Mouse (Mus musculus) G1E (cell line): ENCODE measurements around the gene Siae.

Experiments
- CTCF ChIP-seq: IDR thresholded peaks from 2 replicates; pipeline ENCODE4 v1.5.1; 2012; ENCODE audit warnings: low read depth, low read length, inconsistent platforms, mixed read lengths
- GATA1 ChIP-seq: IDR thresholded peaks from 2 replicates; pipeline ENCODE4 v1.6.1; 2012; ENCODE audit warnings: borderline replicate concordance, low read length, inconsistent platforms, mixed read lengths
- TAL1 ChIP-seq: conservative IDR thresholded peaks from 2 replicates; pipeline ENCODE4 v1.6.1; 2012; ENCODE audit warnings: low read depth, low read length, inconsistent platforms, mixed read lengths

DNA sequence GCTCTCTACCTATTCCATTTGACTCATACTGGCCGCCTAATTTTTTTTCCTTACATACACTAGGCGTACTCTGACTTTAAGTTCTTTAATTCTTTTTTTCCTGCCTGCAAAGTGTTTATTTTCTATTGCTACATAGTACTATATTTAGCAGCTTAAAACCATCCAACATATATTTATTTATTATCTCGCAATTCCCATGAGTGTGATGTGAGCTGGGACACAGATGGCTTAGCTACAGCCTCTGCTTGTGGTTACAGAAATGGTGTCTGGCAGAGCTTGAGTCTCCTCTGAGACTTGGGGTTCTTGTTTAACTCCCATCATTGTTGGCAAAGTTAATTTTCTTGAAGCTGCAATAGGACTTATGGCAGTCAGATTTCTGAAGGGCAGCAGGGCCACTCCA is 83.2 kb downstream of the Siae start:
- TF ChIP-seq CTCF (no peak), GATA1 (no peak), TAL1 (no peak)
